Mouse (Mus musculus): ENCODE data around the gene Camk2g. TPM values are rescaled to one million over a fixed set of nuclear protein-coding genes. Genes with fewer than 3 reads are reported as not detected.

The Camk2g gene
- total RNA-seq, 2 experiments from 2014 or later = 201 to 207 TPM

DNA sequence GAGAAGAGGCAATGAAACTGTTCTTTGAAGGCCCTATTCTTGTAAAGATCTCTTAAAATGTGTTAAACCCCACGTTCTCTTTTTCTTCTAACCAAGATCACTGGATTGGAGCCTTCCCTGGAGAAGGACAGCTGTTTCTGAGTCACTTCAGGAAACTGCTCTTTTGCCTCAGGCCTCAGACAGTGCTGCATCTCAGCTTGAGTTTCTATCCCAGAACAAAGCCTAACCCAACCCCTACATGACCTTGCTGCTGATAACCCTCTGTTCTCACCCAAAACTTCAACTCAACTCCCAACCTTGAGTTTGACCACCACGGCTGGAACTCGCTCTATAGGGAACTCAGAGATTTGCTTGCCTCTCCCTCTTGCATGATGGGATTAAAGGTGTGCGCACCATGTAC lies 15.5 kb upstream of the Camk2g start:
- DNase-seq (ENCODE audit: low spot score in 2 of 2) = no peak

DNA sequence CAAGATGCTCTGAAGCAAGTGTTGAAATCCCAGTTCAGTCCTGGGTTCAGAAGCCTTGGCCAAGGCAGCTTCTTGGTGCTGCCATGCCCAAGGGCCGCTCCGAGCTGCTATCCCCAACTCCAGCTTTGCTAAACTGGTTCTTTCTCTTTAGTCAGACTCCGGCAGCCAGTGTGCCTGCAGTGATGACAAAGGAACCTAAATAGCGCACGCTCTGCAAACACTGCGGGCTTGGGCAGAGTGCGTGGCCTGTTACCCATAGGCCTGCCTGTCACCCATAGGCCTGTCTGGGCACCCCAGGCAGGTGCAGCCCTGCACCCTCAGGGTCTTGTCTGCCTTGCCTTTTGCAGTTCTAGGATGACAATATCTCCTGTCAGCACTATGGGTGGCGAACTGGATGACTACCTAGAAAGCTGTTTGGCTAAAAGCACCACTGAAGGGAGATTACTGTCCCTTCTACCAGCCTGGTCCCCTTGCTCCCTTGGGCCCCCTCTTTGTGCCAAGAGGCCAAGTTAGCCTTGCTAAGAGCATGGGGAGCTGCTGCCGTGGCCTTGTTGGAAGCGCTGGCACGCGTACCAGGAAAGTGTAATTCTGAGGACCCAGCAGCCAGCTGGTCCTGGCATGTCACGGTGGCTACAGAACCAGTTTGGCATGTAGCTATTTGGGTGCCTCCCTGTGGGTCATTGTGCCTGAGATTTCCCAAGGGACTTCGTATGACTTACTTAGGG lies 12.4 kb upstream of the Camk2g start:
- DNase-seq (ENCODE audit: low spot score in 2 of 2) = no peak

DNA sequence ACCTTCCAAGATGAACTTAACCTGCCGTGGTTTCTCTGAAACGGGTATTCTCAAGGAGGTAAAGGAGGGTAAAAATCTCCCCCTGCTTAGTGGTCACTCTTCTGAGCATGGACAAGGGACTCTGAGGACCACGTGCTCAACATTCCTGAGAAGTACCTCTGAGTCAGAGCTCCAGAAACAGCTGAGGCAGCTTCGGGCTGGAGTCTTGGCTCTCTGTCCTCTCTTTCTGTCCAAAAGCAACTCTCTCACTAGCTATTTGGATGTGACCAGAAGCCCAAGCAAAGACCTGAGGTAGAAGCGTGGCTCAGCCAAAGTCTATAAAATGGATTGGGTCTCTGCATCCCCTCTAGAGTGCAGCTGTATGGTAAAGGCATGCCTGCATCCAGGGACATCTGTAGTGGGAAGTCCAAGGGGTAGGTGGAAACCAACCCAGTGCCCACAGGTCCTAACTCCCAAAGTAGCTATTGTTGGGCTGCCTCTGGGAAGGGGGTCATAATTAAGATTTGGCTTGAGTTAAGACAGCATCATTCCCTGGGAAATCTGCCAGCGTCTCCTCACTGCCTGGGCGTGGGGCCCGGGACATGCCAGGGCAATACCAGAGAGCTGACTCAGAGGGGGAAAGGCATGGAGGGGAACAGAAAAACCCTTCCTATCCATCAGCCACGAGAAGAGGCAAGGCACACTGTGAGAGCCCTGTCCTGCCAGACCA lies 11.2 kb upstream of the Camk2g start:
- DNase-seq (ENCODE audit: low spot score in 2 of 2) = peak; percentile 75 to 78

GRCm38 (mm10) chr14:20804481-20804880 lies 10.6 kb upstream of the Camk2g start:
- no peak for DNase-seq (ENCODE audit: low spot score in 2 of 2)

- DNase-seq (ENCODE audit: low spot score in 2 of 2) = peak; percentile 85 to 86
These were observed 9.7 kb upstream of the Camk2g start for GRCm38 (mm10) chr14:20803606-20803938.

- DNase-seq (ENCODE audit: low spot score in 2 of 2) = no peak
These were observed 9.2 kb upstream of the Camk2g start for GRCm38 (mm10) chr14:20802926-20803605.

GRCm38 (mm10) chr14:20798761-20799160 lies 4.9 kb upstream of the Camk2g start:
- DNase-seq (ENCODE audit: low spot score in 2 of 2) = peak; percentile 88 to 91

DNA sequence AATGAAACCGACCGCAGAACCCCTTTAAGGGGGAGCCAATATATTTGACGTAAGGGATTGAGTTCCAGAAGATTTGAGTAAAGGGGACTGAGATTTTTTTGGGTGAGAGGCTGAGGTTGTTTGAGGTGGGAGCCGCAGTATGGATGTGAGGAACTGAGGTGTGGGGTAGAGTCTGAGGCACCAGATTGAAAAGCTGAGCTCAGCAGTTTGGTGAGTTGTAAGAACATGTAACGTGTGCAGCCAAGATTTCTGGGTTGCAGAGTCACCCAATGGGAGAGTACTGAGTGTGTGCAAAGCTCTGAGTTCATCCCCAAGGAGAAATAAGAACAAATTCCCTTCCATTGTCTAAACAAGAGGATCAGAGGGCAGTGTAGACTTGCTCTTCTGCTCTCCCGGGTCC lies 4.4 kb upstream of the Camk2g start:
- DNase-seq (ENCODE audit: low spot score in 2 of 2) = no peak

GRCm38 (mm10) chr14:20796643-20797042 lies 2.8 kb upstream of the Camk2g start:
- DNase-seq (ENCODE audit: low spot score in 2 of 2) = no peak

DNA sequence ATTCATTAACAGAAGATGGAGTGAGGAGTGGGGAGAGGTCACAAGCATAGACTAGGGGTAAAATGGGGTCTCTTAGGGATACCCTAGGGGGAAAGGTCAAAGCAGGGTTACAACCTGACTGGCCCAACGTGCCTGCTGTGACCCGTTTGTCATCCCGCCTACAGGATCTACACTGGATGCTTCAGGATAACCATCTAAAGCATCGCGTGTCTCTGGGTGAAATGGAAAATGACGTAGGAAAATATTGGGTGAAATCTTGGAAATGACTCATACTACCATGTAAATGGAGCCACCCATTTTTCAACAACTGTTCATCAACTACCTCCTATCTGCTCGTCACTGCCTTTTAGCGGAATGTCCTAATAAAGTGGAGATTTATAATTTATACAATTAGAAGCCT lies 2.3 kb upstream of the Camk2g start:
- no peak for DNase-seq (ENCODE audit: low spot score in 2 of 2)

GRCm38 (mm10) chr14:20795423-20796152 lies 1.7 kb upstream of the Camk2g start:
- DNase-seq (ENCODE audit: low spot score in 2 of 2) = no peak

DNA sequence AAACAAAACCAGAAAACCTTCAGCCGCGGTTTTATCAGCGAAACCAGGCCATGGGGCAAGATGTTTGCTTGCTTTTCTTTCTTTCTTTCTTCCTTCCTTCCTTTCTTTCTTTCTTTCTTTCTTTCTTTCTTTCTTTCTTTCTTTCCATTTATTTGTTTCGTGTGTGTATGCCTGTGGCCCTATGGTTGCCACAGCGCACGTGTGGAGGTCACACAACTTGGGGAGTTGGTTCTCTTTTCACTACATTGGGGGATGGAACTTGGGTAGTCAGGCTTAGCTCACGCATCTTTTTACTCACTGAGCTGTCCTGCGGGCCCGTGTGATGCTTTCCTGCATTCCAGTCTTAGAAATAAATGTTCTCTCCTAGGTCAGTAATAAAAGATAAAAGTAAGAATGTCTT lies 701 bp upstream of the Camk2g start:
- DNase-seq (ENCODE audit: low spot score in 2 of 2) = no peak

DNA sequence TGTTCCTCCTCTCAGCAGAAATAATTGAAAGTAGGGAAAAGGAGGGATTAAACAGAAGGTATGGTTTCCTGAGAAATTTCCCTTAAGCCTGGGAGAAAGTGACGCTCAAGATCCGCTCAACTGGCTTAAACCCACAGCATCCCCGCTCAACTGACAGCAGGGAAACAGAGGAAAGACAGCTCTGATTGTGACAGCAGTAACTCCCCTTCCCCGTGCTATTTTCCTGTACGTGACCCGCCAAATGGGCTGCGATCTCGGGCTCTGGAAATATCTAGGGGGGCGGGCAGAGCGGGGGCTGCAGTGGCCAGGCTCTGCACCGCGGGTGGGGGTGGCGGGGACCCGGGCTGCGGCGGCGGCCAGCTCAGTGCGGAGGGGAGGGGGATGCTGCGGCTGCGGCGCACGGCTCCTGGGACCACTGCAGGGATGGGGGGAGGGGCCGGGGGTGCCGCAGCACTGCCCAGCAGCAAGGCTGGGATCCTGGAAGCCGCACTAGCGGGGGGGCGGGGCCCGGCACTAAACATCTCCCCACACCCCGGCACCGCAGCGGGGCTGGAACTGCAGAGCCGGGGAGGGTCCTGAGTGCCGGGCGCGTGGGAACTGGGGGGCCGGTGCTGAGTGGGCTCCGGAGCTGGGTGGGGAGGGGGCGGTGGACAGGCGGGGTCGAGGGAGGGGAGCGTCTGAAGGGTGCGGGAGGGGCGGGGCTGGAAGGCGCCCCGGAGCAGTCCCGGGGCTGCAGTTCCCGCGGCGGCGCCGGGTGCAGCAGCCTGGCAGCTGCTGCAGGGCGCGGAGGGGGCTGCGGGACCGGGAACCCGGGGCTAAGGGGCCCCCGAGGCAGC lies 748 bp downstream of the Camk2g start:
- DNase-seq (ENCODE audit: low spot score in 2 of 2) = peak in 1 of 2 experiments; percentile 53

- DNase-seq (ENCODE audit: low spot score in 2 of 2) = no peak
These were observed 1.5 kb downstream of the Camk2g start for GRCm38 (mm10) chr14:20792243-20792921.

- DNase-seq (ENCODE audit: low spot score in 2 of 2) = peak in 1 of 2 experiments; percentile 61
These were observed 2.2 kb downstream of the Camk2g start for GRCm38 (mm10) chr14:20791511-20792242.

DNA sequence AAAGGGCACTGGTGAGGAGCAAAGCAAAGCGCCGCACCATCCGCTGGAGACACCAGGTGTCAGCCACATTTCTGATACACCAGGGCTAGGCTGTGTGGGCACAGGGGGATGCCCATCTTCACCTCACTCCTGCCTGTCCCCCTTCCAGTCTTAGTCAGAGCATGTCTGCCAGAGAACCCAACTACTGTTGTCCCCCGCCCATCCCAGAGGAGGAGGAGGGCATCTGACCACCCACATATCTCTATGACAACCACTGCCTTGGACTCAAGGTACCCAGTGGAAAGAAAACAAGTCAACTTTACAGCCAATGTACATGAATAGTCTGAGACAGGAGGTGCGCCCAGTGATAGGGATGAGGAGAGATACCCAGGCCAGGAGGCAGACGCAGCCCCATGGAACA lies 2.9 kb downstream of the Camk2g start:
- DNase-seq (ENCODE audit: low spot score in 2 of 2) = no peak

- DNase-seq (ENCODE audit: low spot score in 2 of 2) = no peak
These were observed 3.4 kb downstream of the Camk2g start for GRCm38 (mm10) chr14:20790445-20790844.

- DNase-seq (ENCODE audit: low spot score in 2 of 2) = no peak
These were observed 4.3 kb downstream of the Camk2g start for GRCm38 (mm10) chr14:20789593-20789992.

DNA sequence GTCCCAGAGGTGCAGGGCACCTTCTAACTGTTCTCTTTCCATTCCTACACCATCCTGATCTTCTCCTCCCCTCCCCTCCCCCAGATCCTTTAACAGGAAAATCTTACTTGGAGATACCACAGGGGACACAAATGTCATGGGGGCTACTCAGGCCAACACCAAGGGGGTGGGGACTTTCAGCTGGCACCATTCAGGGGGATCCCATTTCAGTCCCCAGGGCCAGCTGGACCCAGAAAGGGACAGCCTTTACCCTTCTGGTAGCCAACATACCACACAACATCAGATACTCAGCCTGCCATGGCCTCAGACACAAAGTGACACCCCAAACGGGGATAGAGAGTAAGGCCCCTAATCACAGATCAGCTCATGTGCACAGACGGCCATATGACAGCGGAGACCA lies 5.7 kb downstream of the Camk2g start:
- no peak for DNase-seq (ENCODE audit: low spot score in 2 of 2)
